Mouse (Mus musculus) liver, postnatal 0 days (tissue): ENCODE measurements around the gene Ttll1. TPM values are rescaled to one million over a fixed set of nuclear protein-coding genes. Genes with fewer than 3 reads are reported as not detected.
A peak's percentile ranks its signal among the peaks of the same experiment; 100 is the strongest.

Experiments
- ATAC-seq: fragments of 200-750 bp; cut with Nextera tagmentation; 2 replicates; pipeline ENCODE4 v1.8.0; 2017; ENCODE audit warnings: mild to moderate bottlenecking, moderate library complexity
- DNase-seq: peaks from one replicate; pipeline ENCODE4 v3.0.0-alpha.2; 2016
- H3K27ac ChIP-seq: fragments of 300-500 bp; sonication (generic); 2 replicates; pipeline ENCODE4 v1.5.1; 2014; ENCODE audit warnings: antibody characterized with exemption, moderate library complexity, mild to moderate bottlenecking, low read depth
- H3K27me3 ChIP-seq: fragments of 300-500 bp; sonication (generic); 2 replicates; pipeline ENCODE4 v1.6.1; 2014; ENCODE audit warnings: low read length, control low read depth, mixed read lengths; ENCODE audit not compliant: insufficient read depth
- H3K36me3 ChIP-seq: fragments of 300-500 bp; sonication (generic); replicated peaks from 2 replicates; pipeline ENCODE4 v1.6.1; 2014; ENCODE audit warnings: mild to moderate bottlenecking, control low read depth, low read length, moderate library complexity, mixed read lengths; ENCODE audit not compliant: insufficient read depth
- H3K4me1 ChIP-seq: fragments of 300-500 bp; sonication (generic); 2 replicates; pipeline ENCODE4 v1.6.1; 2014; ENCODE audit warnings: antibody characterized with exemption, mild to moderate bottlenecking, control low read depth; ENCODE audit not compliant: insufficient read depth
- H3K4me2 ChIP-seq: fragments of 300-500 bp; sonication (generic); 2 replicates; pipeline ENCODE4 v1.6.1; 2014; ENCODE audit warnings: low read depth, mild to moderate bottlenecking, low read length, moderate library complexity, mixed read lengths
- H3K4me3 ChIP-seq: fragments of 300-500 bp; sonication (generic); 2 replicates; pipeline ENCODE4 v1.5.1; 2014; ENCODE audit warnings: low read depth, low read length
- H3K9ac ChIP-seq: fragments of 300-500 bp; sonication (generic); replicated peaks from 2 replicates; pipeline ENCODE4 v1.6.1; 2014; ENCODE audit warnings: mild to moderate bottlenecking, moderate library complexity
- H3K9me3 ChIP-seq: fragments of 300-500 bp; sonication (generic); 2 replicates; pipeline ENCODE4 v1.6.1; 2016; ENCODE audit warnings: mild to moderate bottlenecking, control low read depth, low read length, mixed read lengths
- CTCF ChIP-seq: sonication (generic); IDR thresholded peaks from 2 replicates; pipeline ENCODE4 v1.5.1; 2016; ENCODE audit warnings: antibody characterized with exemption, low read depth
- EP300 ChIP-seq: IDR thresholded peaks from 2 replicates; pipeline ENCODE4 v1.6.1; 2016; ENCODE audit warnings: antibody characterized with exemption, low read depth, mild to moderate bottlenecking
- WGBS: fragments of 180-500 bp; shearing (Covaris S2); extraction: QIAGEN DNeasy Blood & Tissue Kit; methylation state at CpG from one replicate; pipeline ENCODE4 v1.1.7; 2014; ENCODE audit not compliant: insufficient replicate concordance; 5-methylcytosine and 5-hydroxymethylcytosine counted together
- polyA plus RNA-seq: library from polyadenylated mRNA; unstranded; fragments of >200 nt; fragmentation: Nextera tagmentation; extraction: Ambion mirVana; gene quantifications from 2 replicates; pipeline ENCODE4 v1.2.1, GENCODE M21; 2015

Ttll1 gene
- polyA plus RNA-seq, 1 experiment from 2014 or later: 3.2 TPM

DNA sequence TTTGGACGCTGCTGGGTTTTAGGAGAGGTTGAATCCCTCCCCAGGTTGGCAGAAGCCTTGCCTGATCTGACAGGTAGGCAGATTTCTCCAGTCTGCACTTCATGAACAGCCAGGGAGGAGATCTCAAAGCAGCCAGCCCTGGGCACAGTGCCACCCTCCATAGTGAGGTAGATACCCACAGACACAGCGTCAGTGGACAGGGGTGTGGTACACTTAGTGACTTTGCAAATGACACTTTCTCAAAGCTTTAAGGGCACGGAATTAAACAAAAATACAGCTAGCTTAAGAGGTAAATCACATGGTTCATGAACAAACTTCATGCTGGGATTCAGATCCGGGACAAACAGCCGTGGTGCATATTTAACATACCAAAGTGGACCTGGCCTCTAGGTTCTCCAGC lies 62.0 kb downstream of the Ttll1 start:
- peaks cover 85% of the 10 kb centered on the region for H3K4me1 ChIP-seq
- H3K27me3 ChIP-seq: no peaks in the 10 kb centered on the region
- no peak overlapping the region for H3K9ac ChIP-seq
- H3K4me2 ChIP-seq: no peak overlapping the region
- TF ChIP-seq EP300: no peak
- TF ChIP-seq CTCF: no peak
- ATAC-seq: no peak
- no peaks in the 10 kb centered on the region for H3K36me3 ChIP-seq
- no peak for DNase-seq
- H3K9me3 ChIP-seq: no peaks in the 10 kb centered on the region
- H3K4me3 ChIP-seq: no peak overlapping the region
- WGBS: 73% methylated on average over 5 of the region's 5 CpGs
- peak overlapping the region; percentile 70 for H3K27ac ChIP-seq

DNA sequence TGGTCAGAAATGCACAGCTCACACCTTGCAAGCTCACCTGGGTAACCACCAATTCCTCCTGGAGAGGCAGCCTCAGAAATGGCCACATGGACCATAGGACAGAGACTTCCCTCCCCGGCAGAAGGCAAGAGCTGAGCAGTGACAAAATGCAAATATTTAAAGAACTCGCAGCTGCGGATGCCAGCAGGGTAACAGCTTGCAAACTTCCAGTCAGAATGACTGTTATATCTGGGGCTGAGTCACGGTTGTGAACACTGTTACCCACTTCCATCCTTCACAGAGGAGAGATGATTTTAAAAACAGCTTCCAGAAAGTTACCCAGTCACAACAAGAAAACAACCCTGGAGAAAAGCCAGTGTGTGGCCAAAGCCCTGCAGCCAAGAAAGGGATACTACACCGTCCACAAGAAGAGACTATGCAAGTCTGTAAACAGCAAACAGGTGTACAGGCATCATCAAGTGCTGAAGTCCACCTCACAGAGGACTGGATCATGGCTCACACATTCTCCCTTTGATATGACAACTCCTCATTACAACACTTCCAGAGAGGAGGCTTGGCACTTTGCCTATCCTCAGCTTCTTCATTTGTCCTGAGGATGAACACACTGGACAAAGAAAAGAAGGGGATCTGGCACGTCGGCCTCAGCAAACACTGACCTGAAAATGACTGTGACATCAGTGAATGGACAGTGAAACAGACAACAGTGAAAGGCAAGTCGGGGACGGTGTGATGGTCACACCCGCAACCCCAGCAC lies 62.7 kb downstream of the Ttll1 start:
- Histone ChIP-seq H3K9me3 (no peaks in the 10 kb centered on the region), H3K4me1 (peaks cover 84% of the 10 kb centered on the region), H3K9ac (no peak overlapping the region; the same call in 1 of the 2 replicates), H3K36me3 (no peaks in the 10 kb centered on the region), H3K27me3 (no peaks in the 10 kb centered on the region), H3K27ac (peak overlapping the region; percentile 70), H3K4me3 (no peak overlapping the region), H3K4me2 (peak overlapping the region; percentile 36)
- WGBS: 47% methylated on average over 10 of the region's 10 CpGs
- ATAC-seq (peak; percentile 56), DNase-seq (peak; percentile 33)
- TF ChIP-seq CTCF (no peak), EP300 (no peak)

DNA sequence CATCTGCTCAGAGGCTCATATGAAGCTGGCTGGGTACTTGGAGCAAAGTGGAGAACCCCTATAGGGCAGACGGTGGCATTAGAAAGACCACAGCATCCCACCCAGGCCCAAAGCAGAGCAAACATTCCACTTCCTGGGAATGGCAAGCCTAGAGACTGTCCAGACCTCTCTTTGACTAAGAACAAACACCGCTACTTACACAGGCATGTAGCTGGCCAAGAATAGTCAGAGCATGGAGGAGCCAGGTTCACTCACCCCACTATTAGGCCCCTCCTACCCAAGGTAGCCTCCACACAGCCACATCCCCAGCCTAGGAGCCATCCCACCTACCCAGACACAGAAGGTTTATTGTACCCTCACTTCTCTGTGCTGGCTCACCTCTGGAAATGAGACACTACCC lies 64.8 kb downstream of the Ttll1 start:
- no peaks in the 10 kb centered on the region for H3K36me3 ChIP-seq
- ATAC-seq (no peak), DNase-seq (no peak)
- H3K4me3 ChIP-seq: no peak overlapping the region
- H3K27ac ChIP-seq: 0 out of 2 replicates have a peak overlapping the region, but pooled peaks have one; percentile 12
- H3K9ac ChIP-seq: no peak overlapping the region
- H3K9me3 ChIP-seq: no peaks in the 10 kb centered on the region
- H3K4me1 ChIP-seq: peaks cover 83% of the 10 kb centered on the region
- no peak overlapping the region for H3K4me2 ChIP-seq
- 40% methylated on average over 2 of the region's 2 CpGs for WGBS
- TF ChIP-seq EP300 (no peak), CTCF (no peak)
- no peaks in the 10 kb centered on the region for H3K27me3 ChIP-seq

DNA sequence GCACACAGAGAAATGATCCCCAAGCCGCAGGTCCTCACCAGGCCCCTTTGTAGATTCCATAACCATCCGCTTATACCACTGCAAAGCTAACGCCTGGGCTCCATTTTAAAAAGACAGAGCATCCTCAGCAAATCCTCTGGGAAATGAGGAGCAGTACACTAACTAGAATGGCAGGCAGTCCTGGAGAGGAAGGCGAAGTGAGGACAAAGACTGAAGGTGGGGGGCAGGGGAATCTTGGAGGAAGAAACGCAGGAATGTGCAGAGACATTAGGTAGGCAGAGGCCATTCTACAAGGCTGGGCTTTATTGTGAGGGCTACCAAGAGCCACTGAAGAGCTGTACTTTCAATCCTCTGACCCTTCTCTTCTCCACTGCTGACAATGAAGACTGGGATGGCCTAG lies 65.3 kb downstream of the Ttll1 start:
- H3K36me3 ChIP-seq: no peaks in the 10 kb centered on the region
- DNase-seq (no peak), ATAC-seq (no peak)
- no peaks in the 10 kb centered on the region for H3K9me3 ChIP-seq
- H3K27ac ChIP-seq: 0 out of 2 replicates have a peak overlapping the region, but pooled peaks have one; percentile 12
- H3K4me1 ChIP-seq: peaks cover 83% of the 10 kb centered on the region
- H3K27me3 ChIP-seq: no peaks in the 10 kb centered on the region
- no peak overlapping the region for H3K4me3 ChIP-seq
- no peak overlapping the region for H3K4me2 ChIP-seq
- TF ChIP-seq CTCF: no peak
- 89% methylated on average over 5 of the region's 5 CpGs for WGBS
- no peak overlapping the region for H3K9ac ChIP-seq

DNA sequence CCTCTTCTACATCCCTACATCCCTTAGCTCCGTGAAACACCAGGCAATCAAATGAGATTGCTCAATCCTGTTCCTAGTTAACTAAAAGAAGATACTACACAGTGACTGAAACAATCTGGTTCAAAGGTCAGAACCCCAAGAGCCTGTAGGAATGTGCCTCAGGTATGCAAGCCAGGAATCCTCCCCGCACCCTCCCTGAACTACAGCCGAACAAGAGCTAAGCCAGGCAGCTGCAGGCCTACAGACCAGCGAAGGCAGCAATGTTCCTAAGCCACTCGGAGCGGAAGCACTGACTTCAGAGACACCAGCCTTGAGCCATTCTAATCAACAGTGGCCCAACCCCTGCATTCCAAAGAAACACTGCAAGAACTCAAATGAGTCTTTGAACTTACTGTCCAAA lies 66.3 kb downstream of the Ttll1 start:
- TF ChIP-seq CTCF (no peak), EP300 (no peak)
- DNase-seq (no peak), ATAC-seq (peak; percentile 30; the same call in 1 of the 2 replicates)
- Histone ChIP-seq H3K9me3 (no peaks in the 10 kb centered on the region), H3K4me1 (peaks cover 82% of the 10 kb centered on the region), H3K27me3 (no peaks in the 10 kb centered on the region), H3K36me3 (no peaks in the 10 kb centered on the region), H3K4me2 (peak overlapping the region; percentile 20; the same call in 1 of the 2 replicates), H3K27ac (peak overlapping the region; percentile 48; the same call in 1 of the 2 replicates), H3K4me3 (no peak overlapping the region), H3K9ac (no peak overlapping the region)
- WGBS: 59% methylated on average over 6 of the region's 6 CpGs

DNA sequence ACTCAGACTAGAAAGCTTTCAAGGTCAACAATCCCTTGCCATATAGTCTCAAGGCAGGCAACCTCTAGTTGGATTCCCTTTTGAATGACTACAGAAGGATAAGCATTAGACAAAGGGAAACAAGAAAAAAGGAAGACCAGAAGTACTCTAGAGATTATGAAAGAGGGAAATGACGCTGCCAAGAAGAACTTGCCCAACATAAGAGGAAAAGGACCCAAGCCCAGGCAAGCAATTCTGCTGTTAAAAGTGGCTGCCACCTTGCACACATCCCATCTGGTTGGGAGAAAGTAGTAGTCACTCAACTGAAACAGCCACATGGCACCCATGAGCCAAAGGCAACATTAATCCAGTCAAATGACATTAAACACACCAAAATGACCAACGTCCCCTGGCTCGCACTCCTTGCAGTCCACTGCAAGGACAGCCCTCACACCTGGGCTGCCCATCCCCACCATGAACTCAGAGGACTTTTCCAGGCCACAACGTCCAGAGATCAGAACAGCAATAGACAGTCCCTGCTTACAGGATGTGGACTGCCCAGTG lies 68.1 kb downstream of the Ttll1 start:
- H3K4me1 ChIP-seq: peaks cover 68% of the 10 kb centered on the region
- peak overlapping the region; percentile 13; the same call in 1 of the 2 replicates for H3K27ac ChIP-seq
- no peak for TF ChIP-seq CTCF
- TF ChIP-seq EP300: no peak

More for the DNA sequence above, 68.1 kb downstream of the Ttll1 start:
- Histone ChIP-seq H3K9me3 (no peaks in the 10 kb centered on the region), H3K9ac (no peak overlapping the region), H3K4me3 (no peak overlapping the region), H3K27me3 (no peaks in the 10 kb centered on the region), H3K36me3 (no peaks in the 10 kb centered on the region), H3K4me2 (no peak overlapping the region)
- WGBS: 57% methylated on average over 4 of the region's 4 CpGs
- DNase-seq (no peak), ATAC-seq (no peak)
